Mouse (Mus musculus) liver, adult 2 months (tissue): ENCODE measurements around the gene Cabin1.

Experiments used
- CTCF ChIP-seq: fragments of 200-500 bp; IDR thresholded peaks from 2 replicates; pipeline ENCODE4 v1.5.1; 2011; ENCODE audit warnings: low read depth, low read length, control low read depth
- POLR2A ChIP-seq: fragments of 200-500 bp; IDR thresholded peaks from 2 replicates; pipeline ENCODE4 v1.6.1; 2011; ENCODE audit warnings: low read length, control low read depth; ENCODE audit not compliant: insufficient read depth; ENCODE audit errors: extremely low read depth

GRCm38 (mm10) chr10:75703504-75703903 is 60.6 kb downstream of the Cabin1 start:
- TF ChIP-seq CTCF (no peak), POLR2A (no peak)
